Mouse (Mus musculus): ENCODE results near the gene Pik3r5. TPM values are rescaled to one million over a fixed set of nuclear protein-coding genes. Genes with fewer than 3 reads are reported as not detected.

The Pik3r5 gene
- polyA plus RNA-seq, 1 experiment from 2014 or later = 1.5 TPM

DNA sequence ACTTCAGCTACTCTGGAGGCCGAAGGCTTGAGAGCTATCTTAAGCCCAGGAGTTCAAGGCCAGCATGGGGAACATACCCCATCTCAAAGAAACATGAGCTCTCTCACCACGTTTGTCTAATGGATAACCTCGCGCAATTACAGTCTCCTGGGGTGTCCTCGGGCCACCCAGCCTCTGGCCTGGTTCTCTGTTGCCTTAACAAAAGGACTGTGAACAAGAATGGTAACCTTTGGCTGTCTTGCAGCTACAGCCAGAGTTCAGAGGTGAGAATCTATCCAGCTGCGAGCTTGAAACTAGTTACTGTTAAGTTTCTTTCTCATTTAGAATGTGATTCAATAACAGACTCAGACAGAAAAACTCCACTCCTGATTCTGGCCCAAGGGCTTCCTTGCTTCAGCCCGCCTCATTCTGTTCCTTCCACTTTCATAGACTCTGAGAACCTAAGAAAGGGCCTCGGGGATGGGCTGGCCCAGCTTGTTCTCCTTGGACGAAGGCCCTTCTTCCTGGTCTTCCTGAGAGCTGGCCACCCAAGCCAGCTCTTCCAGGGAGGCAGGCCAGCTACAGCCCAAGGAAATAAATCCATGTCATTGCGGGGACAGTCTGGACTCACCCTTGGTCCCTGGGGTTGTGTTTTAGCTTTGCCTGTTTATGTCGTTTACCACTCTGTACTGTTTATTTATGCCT, 43.8 kb upstream of the Pik3r5 start:
- Histone ChIP-seq H3K9me3 (ENCODE audit: control insufficient read depth, low read length) (no peaks in the 10 kb centered on the region), H3K9ac (ENCODE audit: low read depth, low read length) (no peak overlapping the region), H3K27ac (ENCODE audit: low read depth, low read length) (no peak overlapping the region), H3K27me3 (ENCODE audit: control insufficient read depth, insufficient read depth, low read length) (peaks cover 70% of the 10 kb centered on the region), H3K4me1 (ENCODE audit: control insufficient read depth, insufficient read depth, low read length) (peaks cover 21% of the 10 kb centered on the region; the same call in 1 of the 2 replicates), H3K36me3 (ENCODE audit: control insufficient read depth, insufficient read depth, low read length) (no peaks in the 10 kb centered on the region), H3K4me2 (replicated peaks; ENCODE audit: low read depth, low read length) (no peak overlapping the region), H3K4me3 (ENCODE audit: low read length) (no peak overlapping the region)
- 47% methylated on average over 11 of the region's 11 CpGs for WGBS
- ATAC-seq (ENCODE audit: low FRiP score, low TSS enrichment) = no peak

- peaks cover 21% of the 10 kb centered on the region; the same call in 1 of the 2 replicates for H3K4me1 ChIP-seq (ENCODE audit: control insufficient read depth, insufficient read depth, low read length)
- H3K4me3 ChIP-seq (ENCODE audit: low read length) = no peak overlapping the region
- H3K9me3 ChIP-seq (ENCODE audit: control insufficient read depth, low read length) = no peaks in the 10 kb centered on the region
- H3K4me2 ChIP-seq (replicated peaks; ENCODE audit: low read depth, low read length) = no peak overlapping the region
- no peak overlapping the region for H3K9ac ChIP-seq (ENCODE audit: low read depth, low read length)
- 24% methylated on average over 1 of the region's 1 CpGs for WGBS
- H3K36me3 ChIP-seq (ENCODE audit: control insufficient read depth, insufficient read depth, low read length) = no peaks in the 10 kb centered on the region
- no peak for ATAC-seq (ENCODE audit: low FRiP score, low TSS enrichment)
- H3K27me3 ChIP-seq (ENCODE audit: control insufficient read depth, insufficient read depth, low read length) = peaks cover 64% of the 10 kb centered on the region
- H3K27ac ChIP-seq (ENCODE audit: low read depth, low read length) = no peak overlapping the region
Measured at GRCm38 (mm10) chr11:68388655-68389015, 43.3 kb upstream of the Pik3r5 start.

DNA sequence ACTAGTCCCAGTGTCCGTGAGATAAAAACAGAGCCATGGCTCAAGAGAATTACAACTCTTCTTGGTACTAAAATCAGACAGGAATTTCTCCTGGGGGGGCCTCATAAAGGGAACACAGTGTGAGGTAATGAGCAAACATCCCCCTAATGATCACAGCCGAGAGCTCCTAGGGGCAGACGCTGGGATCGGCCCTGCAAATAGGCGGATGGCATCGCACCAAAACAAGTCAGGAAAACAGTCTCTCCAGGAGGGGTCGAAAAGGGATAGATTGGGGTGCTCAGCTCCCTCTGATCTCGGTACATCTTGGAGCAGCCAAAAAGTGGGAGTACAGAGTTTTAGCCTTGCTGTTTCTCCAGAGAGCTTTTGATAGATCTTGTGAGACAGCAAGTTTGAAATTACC, 42.3 kb upstream of the Pik3r5 start:
- no peaks in the 10 kb centered on the region for H3K36me3 ChIP-seq (ENCODE audit: control insufficient read depth, insufficient read depth, low read length)
- H3K4me2 ChIP-seq (replicated peaks; ENCODE audit: low read depth, low read length) = no peak overlapping the region
- H3K27ac ChIP-seq (ENCODE audit: low read depth, low read length) = no peak overlapping the region
- ATAC-seq (ENCODE audit: low FRiP score, low TSS enrichment) = no peak
- H3K4me3 ChIP-seq (ENCODE audit: low read length) = no peak overlapping the region
- no peak overlapping the region for H3K9ac ChIP-seq (ENCODE audit: low read depth, low read length)
- peaks cover 21% of the 10 kb centered on the region; the same call in 1 of the 2 replicates for H3K4me1 ChIP-seq (ENCODE audit: control insufficient read depth, insufficient read depth, low read length)
- no peaks in the 10 kb centered on the region for H3K9me3 ChIP-seq (ENCODE audit: control insufficient read depth, low read length)
- peaks cover 57% of the 10 kb centered on the region for H3K27me3 ChIP-seq (ENCODE audit: control insufficient read depth, insufficient read depth, low read length)
- 5% methylated on average over 8 of the region's 8 CpGs for WGBS

- Histone ChIP-seq H3K4me1 (ENCODE audit: control insufficient read depth, insufficient read depth, low read length) (peaks cover 15% of the 10 kb centered on the region; the same call in 1 of the 2 replicates), H3K4me2 (replicated peaks; ENCODE audit: low read depth, low read length) (no peak overlapping the region), H3K27me3 (ENCODE audit: control insufficient read depth, insufficient read depth, low read length) (peaks cover 52% of the 10 kb centered on the region), H3K36me3 (ENCODE audit: control insufficient read depth, insufficient read depth, low read length) (no peaks in the 10 kb centered on the region), H3K27ac (ENCODE audit: low read depth, low read length) (no peak overlapping the region), H3K9ac (ENCODE audit: low read depth, low read length) (no peak overlapping the region), H3K4me3 (ENCODE audit: low read length) (no peak overlapping the region), H3K9me3 (ENCODE audit: control insufficient read depth, low read length) (no peaks in the 10 kb centered on the region)
- WGBS = 9% methylated on average over 19 of the region's 19 CpGs
- no peak for ATAC-seq (ENCODE audit: low FRiP score, low TSS enrichment)
Measured at GRCm38 (mm10) chr11:68390381-68391287, 41.3 kb upstream of the Pik3r5 start.

GRCm38 (mm10) chr11:68393897-68394490, 37.9 kb upstream of the Pik3r5 start:
- no peak overlapping the region for H3K4me2 ChIP-seq (replicated peaks; ENCODE audit: low read depth, low read length)
- peaks cover 60% of the 10 kb centered on the region for H3K27me3 ChIP-seq (ENCODE audit: control insufficient read depth, insufficient read depth, low read length)
- H3K9ac ChIP-seq (ENCODE audit: low read depth, low read length) = no peak overlapping the region
- H3K4me1 ChIP-seq (ENCODE audit: control insufficient read depth, insufficient read depth, low read length) = 0 out of 2 replicates have a peak, but pooled peaks cover 4% of the 10 kb centered on the region
- H3K9me3 ChIP-seq (ENCODE audit: control insufficient read depth, low read length) = no peaks in the 10 kb centered on the region
- ATAC-seq (ENCODE audit: low FRiP score, low TSS enrichment) = no peak
- 51% methylated on average over 2 of the region's 2 CpGs for WGBS
- H3K27ac ChIP-seq (ENCODE audit: low read depth, low read length) = no peak overlapping the region
- H3K36me3 ChIP-seq (ENCODE audit: control insufficient read depth, insufficient read depth, low read length) = no peaks in the 10 kb centered on the region
- no peak overlapping the region for H3K4me3 ChIP-seq (ENCODE audit: low read length)

- Histone ChIP-seq H3K36me3 (ENCODE audit: control insufficient read depth, insufficient read depth, low read length) (no peaks in the 10 kb centered on the region), H3K9ac (ENCODE audit: low read depth, low read length) (no peak overlapping the region), H3K4me1 (ENCODE audit: control insufficient read depth, insufficient read depth, low read length) (peaks cover 8% of the 10 kb centered on the region), H3K4me3 (ENCODE audit: low read length) (no peak overlapping the region), H3K4me2 (replicated peaks; ENCODE audit: low read depth, low read length) (no peak overlapping the region), H3K27ac (ENCODE audit: low read depth, low read length) (no peak overlapping the region), H3K27me3 (ENCODE audit: control insufficient read depth, insufficient read depth, low read length) (peaks cover 63% of the 10 kb centered on the region), H3K9me3 (ENCODE audit: control insufficient read depth, low read length) (no peaks in the 10 kb centered on the region)
- WGBS = 50% methylated on average over 4 of the region's 4 CpGs
- no peak for ATAC-seq (ENCODE audit: low FRiP score, low TSS enrichment)
Measured at GRCm38 (mm10) chr11:68394749-68395148, 37.2 kb upstream of the Pik3r5 start.

- peaks cover 66% of the 10 kb centered on the region for H3K27me3 ChIP-seq (ENCODE audit: control insufficient read depth, insufficient read depth, low read length)
- no peak overlapping the region for H3K9ac ChIP-seq (ENCODE audit: low read depth, low read length)
- H3K27ac ChIP-seq (ENCODE audit: low read depth, low read length) = no peak overlapping the region
- H3K4me2 ChIP-seq (replicated peaks; ENCODE audit: low read depth, low read length) = no peak overlapping the region
- no peak overlapping the region for H3K4me3 ChIP-seq (ENCODE audit: low read length)
- WGBS = 63% methylated on average over 5 of the region's 5 CpGs
- no peaks in the 10 kb centered on the region for H3K36me3 ChIP-seq (ENCODE audit: control insufficient read depth, insufficient read depth, low read length)
- peaks cover 8% of the 10 kb centered on the region for H3K4me1 ChIP-seq (ENCODE audit: control insufficient read depth, insufficient read depth, low read length)
- H3K9me3 ChIP-seq (ENCODE audit: control insufficient read depth, low read length) = no peaks in the 10 kb centered on the region
- no peak for ATAC-seq (ENCODE audit: low FRiP score, low TSS enrichment)
Measured at GRCm38 (mm10) chr11:68395546-68395945, 36.4 kb upstream of the Pik3r5 start.

DNA sequence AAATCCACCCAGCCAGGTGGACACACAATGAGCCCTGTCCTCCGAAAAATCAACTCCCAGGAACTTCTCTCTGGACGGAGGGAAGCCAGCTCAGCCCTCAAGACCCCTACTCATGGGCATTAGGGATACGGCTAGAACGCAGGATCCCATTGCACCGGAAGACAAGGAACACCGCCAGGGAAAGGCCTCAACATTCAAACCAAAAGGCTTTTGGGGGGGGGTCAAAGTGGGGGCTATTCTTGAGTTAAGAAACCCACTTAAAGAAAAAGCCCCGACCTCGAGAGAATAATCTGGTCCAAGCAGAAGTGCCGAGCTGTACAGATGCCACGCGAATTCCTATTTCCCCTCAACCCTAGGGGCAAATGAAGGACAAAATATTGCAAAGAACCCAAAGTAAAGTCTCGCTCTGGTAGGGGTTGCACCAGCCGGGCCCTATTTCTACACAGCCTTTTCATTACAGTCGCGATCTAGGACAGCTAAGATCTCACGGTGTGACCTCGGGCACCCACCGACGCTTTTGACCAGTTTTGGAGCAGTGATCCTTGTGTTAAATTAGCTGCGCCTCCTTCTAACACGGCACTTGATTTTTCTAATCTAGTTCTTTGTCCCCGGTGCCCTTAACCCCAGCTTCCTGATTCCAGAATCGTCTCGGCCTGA, 32.9 kb upstream of the Pik3r5 start:
- Histone ChIP-seq H3K4me1 (ENCODE audit: control insufficient read depth, insufficient read depth, low read length) (peaks cover 8% of the 10 kb centered on the region), H3K27me3 (ENCODE audit: control insufficient read depth, insufficient read depth, low read length) (peaks cover 73% of the 10 kb centered on the region)

More for the DNA sequence above, 32.9 kb upstream of the Pik3r5 start:
- H3K9me3 ChIP-seq (ENCODE audit: control insufficient read depth, low read length) = no peaks in the 10 kb centered on the region
- WGBS = 14% methylated on average over 24 of the region's 24 CpGs
- H3K36me3 ChIP-seq (ENCODE audit: control insufficient read depth, insufficient read depth, low read length) = no peaks in the 10 kb centered on the region
- no peak overlapping the region; the same call in 1 of the 2 replicates for H3K9ac ChIP-seq (ENCODE audit: low read depth, low read length)
- H3K4me2 ChIP-seq (replicated peaks; ENCODE audit: low read depth, low read length) = peak overlapping the region; percentile 98
- H3K4me3 ChIP-seq (ENCODE audit: low read length) = peak overlapping the region; percentile 48
- no peak for ATAC-seq (ENCODE audit: low FRiP score, low TSS enrichment)
- no peak overlapping the region for H3K27ac ChIP-seq (ENCODE audit: low read depth, low read length)
